Comparison of ENCODE assay signal across 11 mouse cellular contexts in genomic region chr2:101608232-101608894, GRCm38 (mm10). TPM values are rescaled to one million over a fixed set of nuclear protein-coding genes. Genes with fewer than 3 reads are reported as not detected.
DNase-seq lines count a peak whose midpoint lies in the region; ATAC-seq lines count a peak whose summit lies in the region.
"Had no signal": no experiment of that assay in that cellular context is flagged by ENCODE, and none has a peak within 500 bp of the region (broad histone marks: within the 10 kb centered on the region; RNA-seq: fewer than 3 reads in every experiment).

No protein-coding gene starts in this region.

- no peak overlapping the region for H3K4me2 ChIP-seq in forebrain, embryonic 11.5 days (ENCODE audit: low read depth, low read length, severe bottlenecking)
- H3K4me2 ChIP-seq in hindbrain, embryonic 16.5 days (ENCODE audit: low read length), result no peak overlapping the region
- H3K4me2 ChIP-seq: lung, embryonic 15.5 days had no signal

- intact Hi-C loops in left cerebral cortex, postnatal 4 days (cut with DNase I), result no loop called here

- WGBS in forebrain, embryonic 11.5 days, result 71% methylated on average over 7 of the region's 7 CpGs
- WGBS in hindbrain, embryonic 16.5 days, result 37% methylated on average over 7 of the region's 7 CpGs

- no peaks in the 10 kb centered on the region for H3K9me3 ChIP-seq in forebrain, embryonic 11.5 days (ENCODE audit: control insufficient read depth, low read length)
- no peaks in the 10 kb centered on the region for H3K9me3 ChIP-seq in hindbrain, embryonic 16.5 days (ENCODE audit: control insufficient read depth, low read length)
- H3K9me3 ChIP-seq: lung, embryonic 15.5 days had no signal

- no peak overlapping the region for H3K4me3 ChIP-seq in forebrain, embryonic 11.5 days (ENCODE audit: low read depth, low read length)
- no peak overlapping the region for H3K4me3 ChIP-seq in hindbrain, embryonic 16.5 days (ENCODE audit: low read length)
- H3K4me3 ChIP-seq: lung, embryonic 15.5 days had no signal

- no peak overlapping the region for H3K27ac ChIP-seq in forebrain, embryonic 11.5 days (ENCODE audit: low read depth, low read length)
- no peak overlapping the region for H3K27ac ChIP-seq in hindbrain, embryonic 16.5 days (ENCODE audit: low read depth, low read length)
- H3K27ac ChIP-seq: lung, embryonic 15.5 days had no signal

- peak; percentile 72 for ATAC-seq in forebrain, embryonic 11.5 days (replicated peaks; ENCODE audit: low FRiP score)
- ATAC-seq in hindbrain, embryonic 16.5 days, result peak; percentile 89

- peak; percentile 56 for DNase-seq in left cerebral cortex, postnatal 4 days
- DNase-seq in left cerebral cortex, adult 18-20 months (ENCODE audit: low spot score in 2 of 2), result no peak
- no peak for DNase-seq in forebrain, embryonic 11.5 days (ENCODE audit: low spot score)
- DNase-seq in retina, postnatal 1 day, result peak; percentile 89
- no peak for DNase-seq in layer of hippocampus, adult 8-10 months (ENCODE audit: low spot score in 2 of 2)
- no peak for DNase-seq in adrenal gland, postnatal 36 days
- no peak for DNase-seq in gastrocnemius, postnatal 4 days (ENCODE audit: low spot score in 2 of 2)

- H3K4me1 ChIP-seq in forebrain, embryonic 11.5 days (replicated peaks; ENCODE audit: control insufficient read depth, insufficient read depth, low read length), result 0 out of 2 replicates have a peak, but pooled peaks cover 2% of the 10 kb centered on the region
- no peaks in the 10 kb centered on the region for H3K4me1 ChIP-seq in hindbrain, embryonic 16.5 days (ENCODE audit: control insufficient read depth, insufficient read depth, low read depth, low read length)
- H3K4me1 ChIP-seq: lung, embryonic 15.5 days had no signal

- no peak overlapping the region for H3K9ac ChIP-seq in forebrain, embryonic 11.5 days (ENCODE audit: low read length)
- H3K9ac ChIP-seq in hindbrain, embryonic 16.5 days (ENCODE audit: low read depth, low read length), result no peak overlapping the region
- H3K9ac ChIP-seq: lung, embryonic 15.5 days had no signal

- no peaks in the 10 kb centered on the region for H3K36me3 ChIP-seq in forebrain, embryonic 11.5 days (ENCODE audit: control insufficient read depth, insufficient read depth, low read length)
- H3K36me3 ChIP-seq in hindbrain, embryonic 16.5 days (ENCODE audit: control insufficient read depth, insufficient read depth, low read length), result no peaks in the 10 kb centered on the region
- H3K36me3 ChIP-seq: lung, embryonic 15.5 days had no signal

- H3K27me3 ChIP-seq in forebrain, embryonic 11.5 days (ENCODE audit: control insufficient read depth, insufficient read depth, low read length), result no peaks in the 10 kb centered on the region
- H3K27me3 ChIP-seq in hindbrain, embryonic 16.5 days (replicated peaks; ENCODE audit: control insufficient read depth, insufficient read depth, low read length), result no peaks in the 10 kb centered on the region
- H3K27me3 ChIP-seq: lung, embryonic 15.5 days had no signal

RNA-seq across cellular contexts. Expression of gene Rag2, which starts 16.2 kb away (rescaled TPM):
- not detected for total RNA-seq in left cerebral cortex, postnatal 4 days (2021)
- total RNA-seq in left cerebral cortex, adult 18-20 months (2021), result not detected
- not detected in 2 replicates for polyA plus RNA-seq in forebrain, embryonic 11.5 days (2014; fragmentation: Nextera tagmentation; extraction: Ambion mirVana)
- polyA plus RNA-seq in hindbrain, embryonic 16.5 days (2015; fragmentation: Nextera tagmentation; extraction: Ambion mirVana), result not detected in 2 replicates
- not detected for total RNA-seq in layer of hippocampus, adult 8-10 months (2022)
- not detected for total RNA-seq in adrenal gland, postnatal 36 days (2021)
- not detected for total RNA-seq in gastrocnemius, postnatal 4 days (2021)
- polyA plus RNA-seq: large intestine, adult 2 months; spleen, adult 2 months had no signal

RNA-seq across cellular contexts. Expression of gene Rag1, which starts 40.9 kb away (rescaled TPM):
- under 1 TPM; 0.42 to 0.44 TPM for total RNA-seq in left cerebral cortex, postnatal 4 days (2021)
- total RNA-seq in left cerebral cortex, adult 18-20 months (2021), result under 1 TPM; 0.07 to 0.21 TPM
- 0.08 and 0.27 TPM in 2 replicates for polyA plus RNA-seq in forebrain, embryonic 11.5 days (2014; fragmentation: Nextera tagmentation; extraction: Ambion mirVana)
- polyA plus RNA-seq in hindbrain, embryonic 16.5 days (2015; fragmentation: Nextera tagmentation; extraction: Ambion mirVana), result 0.09 and 0.17 TPM in 2 replicates
- under 1 TPM; 0.18 to 0.29 (median 0.25) TPM for total RNA-seq in layer of hippocampus, adult 8-10 months (2022)
- not detected for total RNA-seq in adrenal gland, postnatal 36 days (2021)
- total RNA-seq in gastrocnemius, postnatal 4 days (2021), result under 1 TPM; 0.21 to 0.81 TPM
- polyA plus RNA-seq: large intestine, adult 2 months had no signal

RNA-seq across cellular contexts. Expression of gene B230118H07Rik, which starts 41.0 kb away (rescaled TPM):
- total RNA-seq in left cerebral cortex, postnatal 4 days (2021), result 10 to 100 TPM; 21.1 to 24.9 TPM
- total RNA-seq in left cerebral cortex, adult 18-20 months (2021), result 10 to 100 TPM; 29.5 to 34.2 TPM
- 60.7 and 60.8 TPM in 2 replicates for polyA plus RNA-seq in forebrain, embryonic 11.5 days (2014; fragmentation: Nextera tagmentation; extraction: Ambion mirVana)
- polyA plus RNA-seq in hindbrain, embryonic 16.5 days (2015; fragmentation: Nextera tagmentation; extraction: Ambion mirVana), result 50.0 and 50.5 TPM in 2 replicates
- total RNA-seq in layer of hippocampus, adult 8-10 months (2022), result 10 to 100 TPM; 31.8 to 39.8 (median 35.8) TPM
- total RNA-seq in adrenal gland, postnatal 36 days (2021), result 10 to 100 TPM; 19.7 to 34.6 TPM
- total RNA-seq in gastrocnemius, postnatal 4 days (2021), result 10 to 100 TPM; 36.9 to 45.5 TPM

Comparison
In these comparisons a context has a peak if more than half of its experiments do, and no peak if none do; other contexts are left out.
1. DNase-seq: peak in left cerebral cortex, postnatal 4 days (single experiment) and retina, postnatal 1 day (single experiment); none in left cerebral cortex, adult 18-20 months (0 of 2), forebrain, embryonic 11.5 days (single experiment), layer of hippocampus, adult 8-10 months (0 of 2), adrenal gland, postnatal 36 days (0 of 2) and gastrocnemius, postnatal 4 days (0 of 2).